Mouse (Mus musculus) liver, embryonic 15.5 days (tissue): ENCODE measurements around the gene Glud1. TPM values are rescaled to one million over a fixed set of nuclear protein-coding genes. Genes with fewer than 3 reads are reported as not detected.

Experiments used
- ATAC-seq: fragments of 200-750 bp; cut with Nextera tagmentation; 2 replicates; pipeline ENCODE4 v1.8.0; 2017; ENCODE audit warnings: moderate number of reproducible peaks, mild to moderate bottlenecking, moderate library complexity; ENCODE audit not compliant: insufficient read depth
- H3K27ac ChIP-seq: fragments of 300-500 bp; sonication (generic); replicated peaks from 2 replicates; pipeline ENCODE4 v1.5.1; 2015; ENCODE audit warnings: mild to moderate bottlenecking, inconsistent platforms
- H3K27me3 ChIP-seq: fragments of 300-500 bp; sonication (generic); 2 replicates; pipeline ENCODE4 v1.6.1; 2015; ENCODE audit warnings: mild to moderate bottlenecking, inconsistent platforms
- H3K36me3 ChIP-seq: fragments of 300-500 bp; sonication (generic); replicated peaks from 2 replicates; pipeline ENCODE4 v1.6.1; 2015; ENCODE audit warnings: moderate library complexity, mild to moderate bottlenecking, inconsistent platforms
- H3K4me1 ChIP-seq: fragments of 300-500 bp; sonication (generic); replicated peaks from 2 replicates; pipeline ENCODE4 v1.6.1; 2015; ENCODE audit warnings: inconsistent platforms
- H3K4me2 ChIP-seq: fragments of 300-500 bp; sonication (generic); 2 replicates; pipeline ENCODE4 v1.6.1; 2015; ENCODE audit warnings: moderate library complexity, mild to moderate bottlenecking, inconsistent platforms
- H3K4me3 ChIP-seq: fragments of 300-500 bp; sonication (generic); replicated peaks from 2 replicates; pipeline ENCODE4 v1.5.1; 2015; ENCODE audit warnings: mild to moderate bottlenecking, inconsistent platforms
- H3K9ac ChIP-seq: fragments of 300-500 bp; sonication (generic); 2 replicates; pipeline ENCODE4 v1.6.1; 2015; ENCODE audit warnings: moderate library complexity, mild to moderate bottlenecking, inconsistent platforms
- H3K9me3 ChIP-seq: fragments of 300-500 bp; sonication (generic); replicated peaks from 2 replicates; pipeline ENCODE4 v1.6.1; 2016; ENCODE audit warnings: inconsistent platforms
- WGBS: fragments of 180-500 bp; shearing (Covaris S2); methylation state at CpG from one replicate; pipeline ENCODE4 v1.1.7; 2015; ENCODE audit warnings: mixed read lengths; ENCODE audit not compliant: insufficient replicate concordance; 5-methylcytosine and 5-hydroxymethylcytosine counted together
- polyA plus RNA-seq: library from polyadenylated mRNA; unstranded; fragments of >200 nt; fragmentation: Nextera tagmentation; extraction: Ambion mirVana; gene quantifications from 2 replicates; pipeline ENCODE4 v1.2.1, GENCODE M21; 2015

Gene Glud1
- polyA plus RNA-seq, 1 experiment from 2014 or later = 142 TPM

GRCm38 (mm10) chr14:34382921-34383704, 72.6 kb downstream of the Glud1 start:
- Histone ChIP-seq H3K9ac (no peak overlapping the region), H3K4me2 (no peak overlapping the region), H3K27me3 (no peaks in the 10 kb centered on the region), H3K36me3 (no peaks in the 10 kb centered on the region), H3K9me3 (no peaks in the 10 kb centered on the region), H3K4me3 (no peak overlapping the region), H3K27ac (no peak overlapping the region), H3K4me1 (no peaks in the 10 kb centered on the region)
- WGBS = 70% methylated on average over 9 of the region's 9 CpGs
- no peak for ATAC-seq

GRCm38 (mm10) chr14:34393295-34393694, 82.8 kb downstream of the Glud1 start:
- H3K27me3 ChIP-seq = no peaks in the 10 kb centered on the region
- H3K4me2 ChIP-seq = no peak overlapping the region
- 53% methylated on average over 4 of the region's 4 CpGs for WGBS
- no peaks in the 10 kb centered on the region for H3K4me1 ChIP-seq
- ATAC-seq = no peak
- no peaks in the 10 kb centered on the region for H3K9me3 ChIP-seq
- H3K36me3 ChIP-seq = no peaks in the 10 kb centered on the region
- H3K4me3 ChIP-seq = no peak overlapping the region
- no peak overlapping the region for H3K9ac ChIP-seq
- H3K27ac ChIP-seq = no peak overlapping the region

Other genes starting within 250 kb of the Glud1 start
- gene Anxa8, start 224.7 kb upstream of the Glud1 start, polyA plus RNA-seq = 0.14 and 0.16 TPM in 2 replicates
- gene A630023A22Rik, start 208.0 kb upstream of the Glud1 start, polyA plus RNA-seq = not detected in 2 replicates
- 0.02 TPM in 1 of 2 replicates, not detected in the other for gene Npy4r, start 158.2 kb upstream of the Glud1 start, polyA plus RNA-seq
- 0.05 and 0.08 TPM in 2 replicates for gene Gprin2, start 109.1 kb upstream of the Glud1 start, polyA plus RNA-seq
- 0.43 and 0.44 TPM in 2 replicates for gene Syt15, start 91.1 kb upstream of the Glud1 start, polyA plus RNA-seq
- 7.1 and 8.4 TPM in 2 replicates for gene Shld2, start 234 bp upstream of the Glud1 start, polyA plus RNA-seq
- gene Fam25c, start 44.7 kb downstream of the Glud1 start, polyA plus RNA-seq = 0.25 and 0.33 TPM in 2 replicates
- gene Sncg, start 64.1 kb downstream of the Glud1 start, polyA plus RNA-seq = 0.21 and 0.41 TPM in 2 replicates
- gene Mmrn2, start 64.7 kb downstream of the Glud1 start, polyA plus RNA-seq = 2.6 and 2.8 TPM in 2 replicates
- 4.0 and 5.3 TPM in 2 replicates for gene Bmpr1a, start 192.6 kb downstream of the Glud1 start, polyA plus RNA-seq
- not detected in 2 replicates for gene 9230112D13Rik, start 212.1 kb downstream of the Glud1 start, polyA plus RNA-seq